Mouse (Mus musculus): Measurements from ENCODE around the gene Elk3.

DNA sequence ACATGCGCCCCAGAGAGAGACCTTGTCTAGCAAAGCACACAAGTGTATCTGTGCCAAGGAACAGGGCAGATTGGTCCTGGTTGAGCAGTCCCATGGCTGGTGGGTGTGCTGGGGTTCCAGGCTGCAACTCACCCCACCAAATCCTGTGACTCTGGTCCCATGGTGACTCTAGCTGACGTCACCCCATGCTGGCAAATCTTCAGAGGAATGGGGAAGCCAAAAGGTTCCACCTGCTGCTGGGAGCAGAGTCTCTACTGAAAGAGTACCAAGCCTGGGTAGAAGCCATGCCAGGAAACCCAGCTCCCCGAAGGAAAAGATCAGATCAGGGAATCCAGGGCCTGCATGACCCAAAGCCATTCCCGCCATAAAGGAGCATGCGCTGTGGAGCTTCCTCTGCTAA is 43.4 kb downstream of the Elk3 start:
- TF ChIP-seq CTCF (IDR thresholded peaks at IDR 0.05; ENCODE audit: low read depth) (no peak), EP300 (optimal IDR thresholded peaks at IDR 0.05) (no peak)
